Mouse (Mus musculus) midbrain, embryonic 15.5 days (tissue): ENCODE data around the gene Gpc3. TPM values are rescaled to one million over a fixed set of nuclear protein-coding genes. Genes with fewer than 3 reads are reported as not detected.
A peak's percentile ranks its signal among the peaks of the same experiment; 100 is the strongest.

ENCODE experiments used
- ATAC-seq: fragments of 200-750 bp; cut with Nextera tagmentation; replicated peaks from 2 replicates; pipeline ENCODE4 v1.8.0; 2017; ENCODE audit warnings: moderate TSS enrichment
- H3K27ac ChIP-seq: fragments of 300-500 bp; sonication (generic); 2 replicates; pipeline ENCODE4 v1.5.1; 2015; ENCODE audit warnings: mild to moderate bottlenecking, inconsistent platforms
- H3K27me3 ChIP-seq: fragments of 300-500 bp; sonication (generic); replicated peaks from 2 replicates; pipeline ENCODE4 v1.6.1; 2015; ENCODE audit warnings: inconsistent platforms
- H3K36me3 ChIP-seq: fragments of 300-500 bp; sonication (generic); replicated peaks from 2 replicates; pipeline ENCODE4 v1.6.1; 2015; ENCODE audit warnings: inconsistent platforms
- H3K4me1 ChIP-seq: fragments of 300-500 bp; sonication (generic); 2 replicates; pipeline ENCODE4 v1.6.1; 2015; ENCODE audit warnings: inconsistent platforms
- H3K4me2 ChIP-seq: fragments of 300-500 bp; sonication (generic); 2 replicates; pipeline ENCODE4 v1.6.1; 2015; ENCODE audit warnings: inconsistent platforms, mild to moderate bottlenecking, moderate library complexity
- H3K4me3 ChIP-seq: fragments of 300-500 bp; sonication (generic); 2 replicates; pipeline ENCODE4 v1.5.1; 2015; ENCODE audit warnings: mild to moderate bottlenecking, inconsistent platforms
- H3K9ac ChIP-seq: fragments of 300-500 bp; sonication (generic); 2 replicates; pipeline ENCODE4 v1.6.1; 2015; ENCODE audit warnings: mild to moderate bottlenecking, inconsistent platforms
- H3K9me3 ChIP-seq: fragments of 300-500 bp; sonication (generic); 2 replicates; pipeline ENCODE4 v1.6.1; 2016; ENCODE audit warnings: inconsistent platforms
- WGBS: fragments of 180-500 bp; shearing (Covaris S2); methylation state at CpG from one replicate; pipeline ENCODE4 v1.1.7; 2015; ENCODE audit warnings: mixed read lengths; 5-methylcytosine and 5-hydroxymethylcytosine counted together
- polyA plus RNA-seq: library from polyadenylated mRNA; unstranded; fragments of >200 nt; fragmentation: Nextera tagmentation; extraction: Ambion mirVana; gene quantifications from 2 replicates; pipeline ENCODE4 v1.2.1, GENCODE M21; 2015

Gpc3 gene
- polyA plus RNA-seq, 1 experiment from 2014 or later: 60.1 TPM

GRCm38 (mm10) chrX:52617813-52618212, 4.1 kb upstream of the Gpc3 start:
- H3K4me3 ChIP-seq: no peak overlapping the region
- no peaks in the 10 kb centered on the region for H3K9me3 ChIP-seq
- no peak for ATAC-seq
- 81% methylated on average over 3 of the region's 3 CpGs for WGBS
- H3K27ac ChIP-seq: no peak overlapping the region
- no peak overlapping the region for H3K9ac ChIP-seq
- peaks cover 6% of the 10 kb centered on the region; the same call in 1 of the 2 replicates for H3K4me1 ChIP-seq
- 0 out of 2 replicates have a peak, but pooled peaks cover 7% of the 10 kb centered on the region for H3K27me3 ChIP-seq
- no peak overlapping the region for H3K4me2 ChIP-seq
- H3K36me3 ChIP-seq: no peaks in the 10 kb centered on the region

- H3K27ac ChIP-seq: no peak overlapping the region
- no peak overlapping the region for H3K4me3 ChIP-seq
- no peaks in the 10 kb centered on the region for H3K9me3 ChIP-seq
- no peak overlapping the region for H3K4me2 ChIP-seq
- WGBS: 77% methylated on average over 5 of the region's 5 CpGs
- H3K4me1 ChIP-seq: peaks cover 6% of the 10 kb centered on the region; the same call in 1 of the 2 replicates
- ATAC-seq: no peak
- H3K36me3 ChIP-seq: no peaks in the 10 kb centered on the region
- no peak overlapping the region for H3K9ac ChIP-seq
- H3K27me3 ChIP-seq: 0 out of 2 replicates have a peak, but pooled peaks cover 7% of the 10 kb centered on the region
Measured at GRCm38 (mm10) chrX:52616152-52616551, 2.4 kb upstream of the Gpc3 start.

GRCm38 (mm10) chrX:52614031-52614381, 256 bp upstream of the Gpc3 start:
- Histone ChIP-seq H3K9me3 (no peaks in the 10 kb centered on the region), H3K27ac (no peak overlapping the region), H3K36me3 (no peaks in the 10 kb centered on the region), H3K9ac (peak overlapping the region; percentile 17; the same call in 1 of the 2 replicates), H3K4me2 (peak overlapping the region; percentile 91), H3K4me1 (peaks cover 6% of the 10 kb centered on the region; the same call in 1 of the 2 replicates), H3K27me3 (0 out of 2 replicates have a peak, but pooled peaks cover 10% of the 10 kb centered on the region), H3K4me3 (peak overlapping the region; percentile 53)
- peak; percentile 97 for ATAC-seq
- 26% methylated on average over 23 of the region's 23 CpGs for WGBS

GRCm38 (mm10) chrX:52612806-52613205, 944 bp downstream of the Gpc3 start:
- ATAC-seq: no peak
- no peaks in the 10 kb centered on the region for H3K9me3 ChIP-seq
- no peaks in the 10 kb centered on the region for H3K36me3 ChIP-seq
- H3K27ac ChIP-seq: no peak overlapping the region
- H3K4me1 ChIP-seq: peaks cover 6% of the 10 kb centered on the region; the same call in 1 of the 2 replicates
- H3K27me3 ChIP-seq: 0 out of 2 replicates have a peak, but pooled peaks cover 10% of the 10 kb centered on the region
- WGBS: 20% methylated on average over 12 of the region's 12 CpGs
- peak overlapping the region; percentile 53 for H3K4me3 ChIP-seq
- H3K4me2 ChIP-seq: peak overlapping the region; percentile 91
- no peak overlapping the region for H3K9ac ChIP-seq

GRCm38 (mm10) chrX:52611987-52612670, 1.6 kb downstream of the Gpc3 start:
- Histone ChIP-seq H3K9me3 (no peaks in the 10 kb centered on the region), H3K4me3 (peak overlapping the region; percentile 53), H3K4me1 (peaks cover 6% of the 10 kb centered on the region; the same call in 1 of the 2 replicates), H3K27ac (no peak overlapping the region), H3K9ac (no peak overlapping the region), H3K36me3 (no peaks in the 10 kb centered on the region), H3K27me3 (0 out of 2 replicates have a peak, but pooled peaks cover 10% of the 10 kb centered on the region), H3K4me2 (peak overlapping the region; percentile 91)
- WGBS: 27% methylated on average over 28 of the region's 28 CpGs
- ATAC-seq: 0 out of 2 replicates have a peak, but pooled peaks have one; percentile 25

- 43% methylated on average over 3 of the region's 6 CpGs for WGBS
- Histone ChIP-seq H3K9ac (no peak overlapping the region), H3K4me3 (no peak overlapping the region), H3K27me3 (0 out of 2 replicates have a peak, but pooled peaks cover 10% of the 10 kb centered on the region), H3K36me3 (no peaks in the 10 kb centered on the region), H3K9me3 (no peaks in the 10 kb centered on the region), H3K4me1 (peaks cover 6% of the 10 kb centered on the region; the same call in 1 of the 2 replicates), H3K4me2 (peak overlapping the region; percentile 91), H3K27ac (no peak overlapping the region)
- no peak for ATAC-seq
Measured at GRCm38 (mm10) chrX:52611541-52611940, 2.2 kb downstream of the Gpc3 start.

GRCm38 (mm10) chrX:52603143-52603542, 10.6 kb downstream of the Gpc3 start:
- Histone ChIP-seq H3K4me2 (no peak overlapping the region), H3K9me3 (no peaks in the 10 kb centered on the region), H3K27me3 (no peaks in the 10 kb centered on the region), H3K4me1 (no peaks in the 10 kb centered on the region), H3K4me3 (no peak overlapping the region), H3K9ac (no peak overlapping the region), H3K27ac (no peak overlapping the region), H3K36me3 (no peaks in the 10 kb centered on the region)
- 81% methylated on average over 4 of the region's 4 CpGs for WGBS
- ATAC-seq: no peak

- ATAC-seq: no peak
- Histone ChIP-seq H3K9ac (no peak overlapping the region), H3K9me3 (no peaks in the 10 kb centered on the region), H3K4me3 (no peak overlapping the region), H3K4me1 (no peaks in the 10 kb centered on the region), H3K36me3 (no peaks in the 10 kb centered on the region), H3K27me3 (no peaks in the 10 kb centered on the region), H3K27ac (no peak overlapping the region), H3K4me2 (no peak overlapping the region)
- 85% methylated on average over 1 of the region's 1 CpGs for WGBS
Measured at GRCm38 (mm10) chrX:52599246-52599645, 14.5 kb downstream of the Gpc3 start.

- Histone ChIP-seq H3K4me2 (no peak overlapping the region), H3K4me1 (no peaks in the 10 kb centered on the region), H3K4me3 (no peak overlapping the region), H3K27ac (no peak overlapping the region), H3K36me3 (no peaks in the 10 kb centered on the region), H3K27me3 (no peaks in the 10 kb centered on the region), H3K9me3 (no peaks in the 10 kb centered on the region), H3K9ac (no peak overlapping the region)
- ATAC-seq: no peak
Measured at GRCm38 (mm10) chrX:52587671-52588070, 26.1 kb downstream of the Gpc3 start.

- no peaks in the 10 kb centered on the region for H3K9me3 ChIP-seq
- no peaks in the 10 kb centered on the region for H3K27me3 ChIP-seq
- no peak overlapping the region for H3K4me3 ChIP-seq
- 75% methylated on average over 4 of the region's 4 CpGs for WGBS
- no peak overlapping the region for H3K9ac ChIP-seq
- H3K36me3 ChIP-seq: no peaks in the 10 kb centered on the region
- no peak overlapping the region for H3K4me2 ChIP-seq
- H3K4me1 ChIP-seq: no peaks in the 10 kb centered on the region
- H3K27ac ChIP-seq: no peak overlapping the region
- ATAC-seq: no peak
Measured at GRCm38 (mm10) chrX:52559995-52560394, 53.8 kb downstream of the Gpc3 start.

GRCm38 (mm10) chrX:52558526-52558925, 55.2 kb downstream of the Gpc3 start:
- H3K4me1 ChIP-seq: no peaks in the 10 kb centered on the region
- H3K27me3 ChIP-seq: no peaks in the 10 kb centered on the region
- H3K4me2 ChIP-seq: no peak overlapping the region
- no peaks in the 10 kb centered on the region for H3K9me3 ChIP-seq
- ATAC-seq: no peak
- H3K4me3 ChIP-seq: no peak overlapping the region
- WGBS: 80% methylated on average over 5 of the region's 5 CpGs
- no peak overlapping the region for H3K27ac ChIP-seq
- no peaks in the 10 kb centered on the region for H3K36me3 ChIP-seq
- H3K9ac ChIP-seq: no peak overlapping the region

GRCm38 (mm10) chrX:52557489-52557888, 56.3 kb downstream of the Gpc3 start:
- Histone ChIP-seq H3K4me2 (no peak overlapping the region), H3K9ac (no peak overlapping the region), H3K36me3 (no peaks in the 10 kb centered on the region), H3K27me3 (no peaks in the 10 kb centered on the region), H3K4me3 (no peak overlapping the region), H3K4me1 (no peaks in the 10 kb centered on the region), H3K27ac (no peak overlapping the region), H3K9me3 (no peaks in the 10 kb centered on the region)
- ATAC-seq: no peak
- WGBS: 84% methylated on average over 6 of the region's 6 CpGs

GRCm38 (mm10) chrX:52551296-52551695, 62.5 kb downstream of the Gpc3 start:
- Histone ChIP-seq H3K4me2 (no peak overlapping the region), H3K9ac (no peak overlapping the region), H3K27me3 (no peaks in the 10 kb centered on the region), H3K27ac (no peak overlapping the region), H3K36me3 (no peaks in the 10 kb centered on the region), H3K4me1 (no peaks in the 10 kb centered on the region), H3K9me3 (no peaks in the 10 kb centered on the region), H3K4me3 (no peak overlapping the region)
- ATAC-seq: no peak
- 49% methylated on average over 1 of the region's 1 CpGs for WGBS
